Mouse (Mus musculus) brain, embryonic 14.5 days (tissue): ENCODE results near the gene Sgms1.

Experiments used
- CTCF ChIP-seq: fragments of 200-500 bp; IDR thresholded peaks from 2 replicates; pipeline ENCODE4 v1.5.1; 2012; ENCODE audit warnings: inconsistent platforms, mild to moderate bottlenecking, moderate library complexity, borderline replicate concordance; ENCODE audit not compliant: insufficient read depth, insufficient read length; ENCODE audit errors: extremely low read depth
- POLR2A ChIP-seq: fragments of 200-500 bp; IDR thresholded peaks from 2 replicates; pipeline ENCODE4 v1.6.1; 2012; ENCODE audit warnings: mild to moderate bottlenecking, inconsistent platforms, borderline replicate concordance; ENCODE audit not compliant: poor library complexity, insufficient read depth, insufficient read length, severe bottlenecking; ENCODE audit errors: extremely low read depth

DNA sequence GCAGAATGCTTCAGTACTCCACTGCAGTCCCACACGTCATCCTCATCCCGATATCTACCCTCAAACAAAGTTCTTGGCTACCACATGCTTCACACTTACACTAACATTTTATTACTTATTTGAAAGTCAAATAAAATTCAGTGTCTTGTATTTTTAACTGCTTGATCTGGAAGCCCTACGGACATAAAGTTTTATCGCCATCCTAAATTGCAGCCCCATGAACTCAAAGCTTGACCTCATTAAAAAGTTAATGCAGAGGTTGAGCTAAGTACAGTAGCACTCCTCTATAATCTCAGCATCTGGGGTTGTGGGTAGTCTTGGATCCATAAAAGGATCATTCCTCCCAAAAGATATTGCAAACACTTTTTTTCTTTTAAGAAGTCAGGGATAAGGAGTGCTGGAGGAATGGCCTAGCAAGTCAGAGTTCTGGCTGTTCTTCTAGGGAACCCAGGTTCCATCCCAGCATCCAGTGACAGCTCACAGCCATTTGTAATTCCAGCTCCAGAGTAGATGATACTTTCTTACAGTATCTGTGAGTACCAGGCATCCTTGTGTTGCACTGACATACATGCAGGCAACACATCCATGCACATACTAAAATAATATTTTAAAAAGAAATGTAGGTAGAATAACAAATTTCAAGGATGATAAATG is 3.7 kb upstream of the Sgms1 start:
- TF ChIP-seq CTCF (no peak), POLR2A (no peak)
